Mouse (Mus musculus) bone marrow macrophage, adult 2 months (primary cell): ENCODE results near the gene Magi2.

Experiments used
- CTCF ChIP-seq: IDR thresholded peaks from 2 replicates; pipeline ENCODE4 v1.5.1; 2012; ENCODE audit warnings: low read depth, mild to moderate bottlenecking, low read length, moderate library complexity
- POLR2A ChIP-seq: IDR thresholded peaks from 2 replicates; pipeline ENCODE4 v1.6.1; 2012; ENCODE audit warnings: mild to moderate bottlenecking, low read depth, low read length, borderline replicate concordance

- TF ChIP-seq CTCF (no peak), POLR2A (no peak)
Observed at GRCm38 (mm10) chr5:20536544-20536943, 1309.7 kb downstream of the Magi2 start.
